Mouse (Mus musculus): Measurements from ENCODE around the gene Xaf1.

- no peak for TF ChIP-seq MYOG (IDR thresholded peaks at IDR 0.05; ENCODE audit: control insufficient read depth, extremely low read depth, insufficient read length)
- no peak for TF ChIP-seq MAX (IDR thresholded peaks at IDR 0.05)
- TF ChIP-seq CTCF (IDR thresholded peaks at IDR 0.05; ENCODE audit: control insufficient read depth, insufficient read depth, insufficient read length) = no peak
- TF ChIP-seq MYOD1 (IDR thresholded peaks at IDR 0.05; ENCODE audit: control insufficient read depth, insufficient read length, low read depth) = no peak
- no peak for TF ChIP-seq CEBPB (IDR thresholded peaks at IDR 0.05; ENCODE audit: low read depth)
- no peak for TF ChIP-seq USF1 (IDR thresholded peaks at IDR 0.05; ENCODE audit: low read depth)
Observed at GRCm38 (mm10) chr11:72308982-72309381, 7.6 kb downstream of the Xaf1 start.
